Mouse (Mus musculus) ES-Bruce4 (cell line): ENCODE results near the gene Il2rb.
A peak's percentile ranks its signal among the peaks of the same experiment; 100 is the strongest.

Source experiments
- CTCF ChIP-seq: IDR thresholded peaks from one replicate; pipeline ENCODE4 v1.8.1; 2011; ENCODE audit warnings: low read depth, low read length
- EP300 ChIP-seq: IDR thresholded peaks from 2 replicates; pipeline ENCODE4 v1.6.1; 2011; ENCODE audit warnings: low read depth, low read length; ENCODE audit not compliant: insufficient read depth
- POLR2A ChIP-seq: IDR thresholded peaks from one replicate; pipeline ENCODE4 v1.8.1; 2011; ENCODE audit warnings: low read length; ENCODE audit not compliant: insufficient read depth

DNA sequence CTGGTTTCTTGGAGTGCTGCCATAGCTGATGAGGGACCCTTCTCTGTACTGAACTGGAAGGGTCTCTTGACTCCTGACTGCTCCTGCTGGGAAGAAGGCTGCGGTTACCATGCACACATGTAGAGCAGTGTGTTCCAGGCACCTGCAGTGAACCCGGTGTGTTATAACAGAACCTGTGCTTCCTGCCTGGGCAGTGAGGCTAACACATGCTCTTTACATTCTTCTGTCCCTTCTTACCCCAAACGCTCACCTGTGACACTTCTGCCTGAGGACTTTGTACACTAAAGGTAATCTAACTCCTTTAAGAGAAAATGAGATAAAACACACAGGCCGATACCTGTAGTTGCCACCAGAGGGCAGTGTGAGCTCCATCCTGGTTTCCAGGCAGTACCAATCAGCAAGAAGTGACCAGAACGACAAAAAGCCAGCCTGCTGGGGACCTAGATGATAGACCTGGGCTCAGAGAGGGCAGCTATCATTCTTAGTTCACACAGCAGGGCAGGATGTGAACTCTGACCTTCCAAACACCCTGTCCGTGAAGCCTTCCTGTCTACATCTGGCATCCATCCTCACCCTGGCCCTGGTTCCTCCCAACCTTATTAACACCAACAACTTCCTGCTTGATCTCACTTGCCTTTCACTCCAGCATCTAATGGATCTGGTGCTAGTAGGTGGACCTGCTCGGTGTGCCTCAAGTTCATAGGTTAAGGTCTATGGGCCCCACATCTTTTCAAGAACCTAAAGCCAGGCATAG is 19.5 kb upstream of the Il2rb start:
- TF ChIP-seq CTCF (peak; percentile 78), POLR2A (no peak), EP300 (no peak)
